Mouse (Mus musculus) embryonic fibroblast, embryonic 13.5 days (primary cell): Measurements from ENCODE around the gene Gdap1l1. TPM values are rescaled to one million over a fixed set of nuclear protein-coding genes. Genes with fewer than 3 reads are reported as not detected.

ENCODE experiments used
- H3K27ac ChIP-seq: 2 replicates; pipeline ENCODE4 v1.5.1; 2012; ENCODE audit warnings: low read length, control low read depth, inconsistent platforms; ENCODE audit not compliant: insufficient read depth
- H3K4me1 ChIP-seq: 2 replicates; pipeline ENCODE4 v1.6.1; 2011; ENCODE audit warnings: low read length; ENCODE audit not compliant: control insufficient read depth, insufficient read depth
- H3K4me3 ChIP-seq: 2 replicates; pipeline ENCODE4 v1.5.1; 2011; ENCODE audit warnings: mild to moderate bottlenecking, control low read depth, low read length; ENCODE audit not compliant: insufficient read depth
- CTCF ChIP-seq: IDR thresholded peaks from 2 replicates; pipeline ENCODE4 v1.5.1; 2011; ENCODE audit warnings: mild to moderate bottlenecking, control low read depth, low read length, moderate library complexity, borderline replicate concordance; ENCODE audit not compliant: insufficient read depth
- POLR2A ChIP-seq: IDR thresholded peaks from 2 replicates; pipeline ENCODE4 v1.6.1; 2011; ENCODE audit warnings: low read depth, mild to moderate bottlenecking, control low read depth, low read length, moderate library complexity
- polyA plus RNA-seq: library from polyadenylated mRNA; stranded (reverse); fragments of >200 nt; gene quantifications from 2 replicates; pipeline ENCODE4 v1.2.4, GENCODE M21; 2011; ENCODE audit warnings: low read depth; ENCODE audit not compliant: missing spikeins, insufficient read length

Gene Gdap1l1
- 0.86 TPM in 1 of 2 replicates, not detected in the other for polyA plus RNA-seq

DNA sequence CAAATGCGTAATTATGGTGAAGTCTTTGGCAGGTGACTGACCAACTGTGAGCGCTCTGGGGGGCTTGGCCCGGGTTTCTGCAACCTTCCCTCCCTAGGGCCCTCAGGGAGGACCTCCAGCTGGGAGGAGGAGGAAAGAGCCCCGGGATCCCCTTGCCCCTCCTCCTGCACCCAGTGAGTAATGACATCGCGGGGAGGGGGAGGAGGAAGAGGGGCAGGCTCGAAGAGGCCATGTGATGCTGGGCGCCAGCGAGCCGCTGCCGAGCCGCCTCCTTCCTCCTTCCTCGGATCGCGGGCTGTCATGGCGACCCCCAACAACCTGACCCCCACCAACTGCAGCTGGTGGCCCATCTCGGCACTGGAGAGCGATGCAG lies at the start of gene Gdap1l1:
Gene Gdap1l1, plus strand, starts transcription at position 231 of the 373 bp plus-strand sequence.
- Histone ChIP-seq H3K4me3 (peak within 1 kb of the TSS; percentile 4), H3K27ac (no peak within 1 kb of the TSS), H3K4me1 (no peaks in the 10 kb centered on the region)
- TF ChIP-seq POLR2A (no peak), CTCF (no peak)

DNA sequence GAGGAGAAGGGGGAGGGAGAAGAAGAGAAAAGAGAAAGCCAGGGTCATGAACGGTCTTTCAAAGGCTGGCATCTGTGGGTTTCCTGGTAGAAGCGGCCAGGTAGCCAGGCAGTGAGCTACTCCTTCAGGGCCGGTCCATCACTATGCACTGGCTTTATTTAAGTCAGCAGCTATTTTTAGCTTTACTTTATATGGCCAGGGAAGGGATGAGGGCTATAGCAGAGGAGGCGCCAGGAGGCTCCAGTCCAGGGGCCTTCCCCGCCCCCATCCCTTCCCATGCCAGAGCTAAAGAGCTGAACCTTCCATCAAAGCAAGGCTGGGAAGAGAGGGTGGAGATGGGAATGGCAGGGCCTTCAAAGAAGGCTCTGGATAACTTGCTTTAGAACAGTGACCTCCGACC lies 45.8 kb upstream of the Gdap1l1 start:
- TF ChIP-seq CTCF (no peak), POLR2A (no peak)

DNA sequence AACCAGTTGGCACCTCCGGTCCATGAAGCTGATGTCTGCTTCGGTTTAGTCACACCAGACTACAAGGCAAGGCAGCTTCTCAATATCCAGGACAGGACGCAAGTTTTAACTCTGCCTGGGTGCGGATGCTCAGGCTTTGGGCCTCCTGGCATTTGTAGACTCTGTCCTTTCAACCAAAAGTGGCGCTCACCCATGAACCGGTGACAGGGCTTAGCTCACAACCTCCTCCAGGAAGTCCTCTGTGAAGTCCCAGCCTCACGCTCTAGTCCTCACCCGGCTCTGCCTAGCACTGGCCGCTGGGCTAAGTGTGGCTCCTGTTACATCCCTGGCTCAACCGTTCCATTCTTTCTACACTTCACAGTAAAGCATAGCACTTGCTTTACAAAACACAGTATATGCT lies 45.0 kb upstream of the Gdap1l1 start:
- Histone ChIP-seq H3K4me1 (peaks cover 3% of the 10 kb centered on the region; the same call in 1 of the 2 replicates), H3K4me3 (no peak overlapping the region), H3K27ac (no peak overlapping the region)
- TF ChIP-seq CTCF (no peak), POLR2A (no peak)

More for the DNA sequence above, 45.8 kb upstream of the Gdap1l1 start:
- no peak overlapping the region for H3K4me3 ChIP-seq
- H3K27ac ChIP-seq, result no peak overlapping the region
- peaks cover 3% of the 10 kb centered on the region; the same call in 1 of the 2 replicates for H3K4me1 ChIP-seq

DNA sequence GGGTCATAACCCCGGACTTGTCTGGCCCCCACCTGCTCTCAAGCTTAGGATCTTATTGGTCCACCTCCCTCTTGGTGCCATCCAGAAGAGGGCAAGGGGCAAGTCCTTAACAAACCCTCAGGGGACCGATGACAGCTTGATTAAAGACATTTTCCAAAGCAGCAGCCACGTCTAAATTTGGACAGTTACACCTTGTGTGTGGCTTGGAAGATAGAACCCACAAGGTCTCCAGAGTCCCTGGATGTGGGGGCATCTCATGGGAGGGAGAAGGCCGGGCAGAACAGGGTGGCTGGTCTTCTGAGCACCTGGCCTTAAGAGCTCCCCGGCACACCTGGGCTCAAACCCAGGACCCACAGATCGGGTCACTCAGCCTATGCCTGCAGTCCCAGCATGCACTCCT lies 44.3 kb upstream of the Gdap1l1 start:
- peaks cover 7% of the 10 kb centered on the region for H3K4me1 ChIP-seq
- H3K4me3 ChIP-seq, result no peak overlapping the region
- H3K27ac ChIP-seq, result no peak overlapping the region
- TF ChIP-seq CTCF (no peak), POLR2A (no peak)

DNA sequence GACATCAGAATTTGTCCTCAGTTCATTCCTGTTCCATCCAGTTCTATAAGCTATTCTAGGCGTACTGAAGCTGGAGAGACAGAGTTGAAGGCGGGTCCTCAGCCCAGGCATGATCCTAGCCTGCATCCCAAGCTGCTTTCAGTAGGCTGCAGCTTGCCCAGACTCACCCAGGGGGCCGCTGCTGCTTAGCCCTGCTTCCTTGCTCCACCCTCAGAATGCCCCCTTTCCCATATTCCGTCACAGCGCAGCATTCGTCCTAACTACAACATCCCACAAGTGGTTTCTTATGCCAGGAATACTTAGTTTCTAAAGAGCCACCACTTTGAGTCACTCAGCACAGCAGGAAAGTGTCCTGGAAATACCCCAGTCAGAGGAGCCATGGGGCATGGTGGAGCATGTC lies 43.3 kb upstream of the Gdap1l1 start:
- Histone ChIP-seq H3K4me1 (peaks cover 7% of the 10 kb centered on the region), H3K4me3 (peak overlapping the region; percentile 26), H3K27ac (peak overlapping the region; percentile 4; the same call in 1 of the 2 replicates)
- TF ChIP-seq POLR2A (peak; percentile 32; the same call in 1 of the 2 replicates), CTCF (no peak)

DNA sequence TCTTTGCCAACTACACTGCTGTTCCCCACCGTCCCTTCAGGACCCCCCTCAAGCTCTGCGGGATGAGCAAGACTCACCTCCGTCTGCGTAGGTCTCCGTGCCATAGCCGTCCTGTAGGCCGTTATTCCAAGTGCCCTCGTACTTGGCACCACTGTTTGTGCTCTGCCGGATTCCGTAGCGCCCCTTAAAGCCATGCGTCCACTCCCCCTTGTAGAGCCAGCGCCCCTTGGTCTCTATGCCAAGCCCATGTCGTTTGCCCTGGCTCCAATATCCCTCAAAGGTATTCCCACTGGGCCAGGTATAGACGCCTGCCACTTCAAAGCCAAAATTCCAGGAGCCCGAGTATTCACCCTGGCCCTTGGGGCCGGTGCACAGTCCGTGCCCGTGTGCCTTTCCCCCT lies 41.2 kb upstream of the Gdap1l1 start:
- H3K4me1 ChIP-seq, result peaks cover 7% of the 10 kb centered on the region
- peak overlapping the region; percentile 87; the same call in 1 of the 2 replicates for H3K27ac ChIP-seq
- TF ChIP-seq CTCF (no peak), POLR2A (no peak)
- peak overlapping the region; percentile 43 for H3K4me3 ChIP-seq

DNA sequence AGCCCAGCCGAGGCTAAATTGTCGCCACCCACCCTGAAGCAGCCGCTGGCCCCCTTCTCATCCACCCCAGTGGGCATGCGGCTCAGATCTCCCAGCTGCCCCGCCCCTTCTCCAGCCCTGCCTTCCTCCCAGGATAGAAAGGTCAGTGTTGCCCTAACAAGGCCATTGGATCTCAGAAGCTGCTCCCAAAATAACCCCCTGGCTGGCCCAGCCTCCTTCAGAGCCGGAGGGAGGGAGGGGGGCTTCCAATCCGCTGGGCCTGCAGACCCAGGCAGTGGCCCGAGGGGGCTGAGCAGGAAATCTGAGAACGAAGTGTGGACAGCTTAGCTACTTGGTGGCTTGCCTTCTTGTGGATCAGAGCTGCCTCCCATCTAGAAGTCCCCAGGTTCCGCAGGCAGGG lies 40.4 kb upstream of the Gdap1l1 start, which contains the start of gene Jph2:
Gene Jph2, minus strand, starts transcription at position 89 of the 400 bp plus-strand sequence.
- H3K4me1 ChIP-seq, result peaks cover 4% of the 10 kb centered on the region
- H3K4me3 ChIP-seq, result peak within 1 kb of the TSS; percentile 43
- TF ChIP-seq POLR2A, result peak; percentile 47
- no peak for TF ChIP-seq CTCF
- peak within 1 kb of the TSS; percentile 87 for H3K27ac ChIP-seq

DNA sequence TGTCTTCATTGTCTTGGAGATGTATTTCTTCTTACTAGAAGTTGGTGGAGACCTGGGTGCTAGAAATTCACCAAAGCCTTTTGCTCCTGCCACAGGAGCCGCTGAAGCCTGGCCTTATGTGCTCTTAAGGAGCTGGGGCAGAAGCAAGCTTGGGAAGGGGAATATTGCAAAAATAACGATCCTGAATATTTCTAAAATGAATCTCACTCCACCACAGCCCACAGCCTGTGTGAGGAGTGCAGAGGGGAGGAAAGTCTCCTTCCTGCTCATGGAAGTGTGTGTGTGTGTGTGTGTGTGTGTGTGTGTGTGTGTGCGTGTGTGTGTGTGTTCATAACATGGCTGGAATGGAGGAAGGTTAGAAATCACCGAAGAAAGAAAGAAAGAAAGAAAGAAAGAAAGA lies 39.5 kb upstream of the Gdap1l1 start:
- TF ChIP-seq CTCF (no peak), POLR2A (peak; percentile 53; the same call in 1 of the 2 replicates)
- Histone ChIP-seq H3K27ac (peak overlapping the region; percentile 87), H3K4me3 (no peak overlapping the region), H3K4me1 (peaks cover 8% of the 10 kb centered on the region)

DNA sequence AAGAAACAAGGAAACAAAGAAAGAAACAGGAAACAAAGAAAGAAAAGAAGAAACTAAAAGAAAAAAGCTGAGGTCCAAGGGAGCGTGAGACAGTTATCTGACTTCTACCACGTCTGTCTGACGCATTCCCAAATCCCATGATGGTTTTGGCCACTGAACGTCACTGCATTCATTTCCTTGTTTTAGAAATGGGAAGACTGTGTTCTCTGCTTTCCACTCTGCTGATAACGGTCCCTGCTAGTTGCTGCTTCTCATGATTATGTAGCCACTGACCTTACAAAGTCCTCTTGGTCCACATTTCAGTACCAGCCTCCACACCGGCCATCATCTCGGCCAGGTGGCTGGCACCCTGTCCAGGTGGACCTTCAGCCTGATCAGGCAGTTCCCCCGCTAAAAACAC lies 39.1 kb upstream of the Gdap1l1 start:
- Histone ChIP-seq H3K4me1 (peaks cover 8% of the 10 kb centered on the region), H3K27ac (peak overlapping the region; percentile 87), H3K4me3 (no peak overlapping the region)
- TF ChIP-seq POLR2A (no peak), CTCF (no peak)

DNA sequence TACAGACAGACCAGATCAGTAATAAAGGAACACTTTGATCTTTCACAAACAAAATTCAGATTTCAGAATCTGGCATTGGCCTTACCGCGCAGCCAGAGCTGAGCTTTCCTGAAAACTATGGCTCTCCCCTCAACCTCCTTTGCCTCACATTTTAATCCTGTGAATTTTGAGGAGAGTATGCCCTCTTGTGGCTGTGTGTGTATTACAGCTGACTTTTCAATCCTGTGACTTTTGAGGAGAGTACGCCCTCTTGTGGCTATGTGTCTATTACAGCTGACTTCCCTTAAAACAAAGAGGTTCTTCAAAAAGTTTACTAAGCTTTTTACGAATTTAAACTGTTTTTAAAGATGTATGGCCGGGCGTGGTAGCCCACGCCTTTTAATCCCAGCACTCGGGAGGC lies 37.1 kb upstream of the Gdap1l1 start:
- no peak overlapping the region for H3K27ac ChIP-seq
- 0 out of 2 replicates have a peak, but pooled peaks have one; percentile 2 for TF ChIP-seq CTCF
- TF ChIP-seq POLR2A, result no peak
- peaks cover 11% of the 10 kb centered on the region for H3K4me1 ChIP-seq
- no peak overlapping the region for H3K4me3 ChIP-seq
